13 mouse cellular contexts compared by ENCODE assay signal in the genomic region with DNA sequence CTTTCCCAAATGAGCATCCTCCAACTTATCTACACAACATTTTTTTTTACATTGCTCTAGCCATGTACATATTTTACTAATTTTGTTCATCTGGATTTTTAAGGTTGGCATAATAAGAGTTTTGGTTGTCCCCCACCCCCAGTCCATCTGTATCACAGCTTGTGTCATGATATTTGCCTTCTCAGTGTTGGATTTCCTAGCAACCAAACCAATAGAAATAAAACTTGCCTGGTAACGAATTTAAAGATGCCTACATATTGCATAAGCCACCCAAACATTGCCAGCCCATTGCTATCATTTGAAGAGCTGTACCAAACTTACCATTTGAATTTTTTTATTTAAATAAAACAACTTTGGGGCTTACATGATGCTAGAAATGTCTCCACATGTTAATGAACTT. TPM values are rescaled to one million over a fixed set of nuclear protein-coding genes. Genes with fewer than 3 reads are reported as not detected.
"Had no signal": no experiment of that assay in that cellular context is flagged by ENCODE, and none has a peak within 500 bp of the region (broad histone marks: within the 10 kb centered on the region; RNA-seq: fewer than 3 reads in every experiment).

No protein-coding gene starts in this region.

- ATAC-seq: inflammation-experienced regulatory T-cells, adult 6 months; intestine, postnatal 0 days; liver, embryonic 12.5 days; midbrain, embryonic 15.5 days had no signal

- DNase-seq: kidney, adult 8-10 months; kidney, postnatal 25 days; lung, embryonic 14.5 days; lung, postnatal 14 days; right cerebral cortex, postnatal 14 days; thymus, adult 18-20 months; thymus, postnatal 14 days had no signal

RNA-seq across cellular contexts. Expression of gene Myh8, which starts 16.5 kb away (rescaled TPM):
- total RNA-seq: monocyte, adult 5-6 weeks; neutrophil, adult 5-6 weeks had no signal

RNA-seq across cellular contexts. Expression of gene Myh13, which starts 28.0 kb away (rescaled TPM):
- total RNA-seq: monocyte, adult 5-6 weeks; neutrophil, adult 5-6 weeks had no signal

RNA-seq across cellular contexts. Expression of gene Myh4, which starts 55.6 kb away (rescaled TPM):
- total RNA-seq: monocyte, adult 5-6 weeks; neutrophil, adult 5-6 weeks had no signal
